Mouse (Mus musculus) A20 (cell line): ENCODE measurements at regions not wholly inside any gene's neighbourhood (a gene's known extent, or its start where the extent isn't known, plus 50 kb on each side); places are given as distances from the start of the nearest gene placed in this dataset.
"Not testable (repeated sequence)": the region's sequence is repeated elsewhere in the genome, so short reads cannot be mapped to it uniquely, and the experiment has no call there.

Source experiments
- DNase-seq: peaks from one replicate; pipeline ENCODE4 v3.0.0-alpha.2; 2011; ENCODE audit warnings: low read depth, low spot score

DNA sequence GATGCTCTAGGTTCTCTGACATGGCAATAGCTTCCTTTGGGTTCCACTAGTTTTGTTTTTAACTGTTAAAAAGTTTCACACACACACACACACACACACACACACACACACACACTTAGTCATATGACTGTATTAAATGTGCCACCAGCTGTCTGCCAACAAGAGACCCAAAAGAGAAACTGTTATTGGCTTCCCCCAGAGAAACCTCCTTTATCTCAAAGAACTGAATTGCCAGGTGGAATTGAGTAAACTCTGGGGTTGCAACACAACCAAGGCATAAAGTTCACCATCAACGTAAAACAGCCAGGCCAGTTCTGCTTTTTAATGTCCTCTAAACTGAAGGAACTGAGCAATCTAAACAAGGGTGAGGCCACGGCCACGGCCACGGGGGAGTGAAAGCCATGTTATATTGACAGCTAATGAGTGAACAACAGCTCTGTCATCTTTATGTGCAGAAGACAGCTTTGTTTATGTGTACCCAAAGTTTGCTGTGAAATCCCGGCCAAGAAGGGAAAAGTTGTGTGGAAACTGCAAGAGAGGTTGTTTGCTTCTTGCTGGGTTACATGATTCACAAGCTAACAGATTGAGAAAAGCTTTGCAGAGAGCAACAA, 69.3 kb downstream of the Btg1 start:
- DNase-seq: peak; percentile 22

- DNase-seq: no peak
These were observed 70.0 kb downstream of the Btg1 start for GRCm38 (mm10) chr10:96686659-96687440.

DNA sequence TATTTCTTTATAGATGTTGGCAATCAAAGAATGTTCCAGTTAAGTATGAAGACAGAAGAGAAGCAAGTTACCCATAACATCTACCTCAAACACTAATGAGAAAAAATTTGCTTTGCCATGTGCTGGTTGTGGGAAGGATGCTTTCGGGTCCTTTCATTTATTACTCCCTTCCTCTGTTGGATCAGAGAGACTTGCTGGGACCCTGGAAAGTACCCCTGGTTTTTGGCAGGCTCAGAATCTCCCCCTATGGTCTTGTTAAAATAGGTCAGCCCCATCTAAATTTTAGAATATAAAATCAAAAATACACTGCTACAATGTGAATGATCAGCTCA, 70.6 kb downstream of the Btg1 start:
- DNase-seq: no peak

- DNase-seq: no peak
These were observed 73.4 kb downstream of the Btg1 start for GRCm38 (mm10) chr10:96689976-96690867.

DNA sequence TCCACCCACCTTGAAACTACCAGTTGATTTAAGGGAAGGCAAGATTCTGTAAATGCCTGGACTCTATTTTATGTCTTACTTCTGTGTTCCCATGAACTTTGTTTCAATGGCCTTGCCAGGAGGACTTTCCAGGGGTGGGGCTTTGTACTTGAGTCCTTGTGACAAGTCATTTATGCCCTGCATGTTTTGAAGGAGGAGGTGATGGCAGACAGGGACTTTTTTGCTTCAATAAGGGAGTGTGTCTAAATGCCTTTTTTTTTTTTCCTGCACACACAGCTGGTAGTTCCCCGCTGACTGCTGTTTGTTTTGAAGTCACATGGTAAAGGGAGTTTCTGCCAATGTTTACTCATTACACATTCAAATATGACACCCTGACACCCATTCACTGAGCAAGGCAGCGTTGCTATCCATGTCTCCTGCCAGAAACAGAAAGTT, 74.1 kb downstream of the Btg1 start:
- DNase-seq: peak; percentile 25

DNA sequence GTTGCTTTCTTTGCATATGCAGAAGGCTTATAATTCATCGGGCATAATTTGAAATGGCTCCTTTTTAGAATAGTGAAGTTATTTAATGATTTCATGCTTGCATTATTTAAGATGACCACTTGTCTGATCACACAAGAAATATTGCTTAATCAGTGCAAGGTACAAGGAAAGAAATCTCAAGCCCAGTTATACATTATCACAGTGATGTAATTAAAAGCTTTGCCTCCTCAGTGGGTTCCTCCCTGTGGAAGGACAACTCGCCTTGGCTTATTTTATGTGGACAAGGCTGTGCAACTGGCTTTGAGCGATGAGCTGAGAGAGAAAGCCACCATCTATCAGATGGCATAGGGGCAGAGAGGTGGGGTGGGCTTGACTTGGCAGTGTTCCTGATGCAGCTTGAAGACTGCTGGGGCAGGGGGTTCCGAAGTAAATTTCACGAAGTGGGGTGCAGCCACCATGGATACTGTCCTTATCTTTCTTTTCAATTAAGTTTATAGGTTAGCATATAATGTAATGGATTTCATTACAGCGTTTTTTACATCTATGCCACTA, 74.6 kb downstream of the Btg1 start:
- no peak for DNase-seq

GRCm38 (mm10) chr10:96692821-96693220, 76.0 kb downstream of the Btg1 start:
- DNase-seq: no peak

- DNase-seq: peak; percentile 7
These were observed 77.0 kb downstream of the Btg1 start for GRCm38 (mm10) chr10:96693766-96694165.

DNA sequence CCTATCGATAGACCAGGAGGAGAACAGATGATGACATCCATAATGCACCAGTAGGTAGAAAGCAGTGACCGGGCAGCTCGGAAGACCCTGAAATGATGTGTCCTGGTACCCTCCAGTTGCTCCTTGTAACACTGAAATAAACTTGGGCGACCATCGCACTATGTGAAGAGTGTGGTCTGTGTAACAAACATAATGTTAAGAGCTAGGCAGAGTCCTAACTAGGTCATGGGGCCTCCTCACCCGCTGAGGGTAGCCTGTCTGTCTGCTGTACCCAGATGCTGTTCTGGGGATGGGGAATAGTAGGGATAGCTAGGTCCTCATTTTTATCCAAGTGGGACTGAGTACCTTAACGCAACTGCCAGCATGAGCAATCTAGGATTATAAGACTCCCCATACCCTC, 79.8 kb downstream of the Btg1 start:
- DNase-seq: no peak

- DNase-seq: no peak
These were observed 81.0 kb downstream of the Btg1 start for GRCm38 (mm10) chr10:96697781-96698180.

DNA sequence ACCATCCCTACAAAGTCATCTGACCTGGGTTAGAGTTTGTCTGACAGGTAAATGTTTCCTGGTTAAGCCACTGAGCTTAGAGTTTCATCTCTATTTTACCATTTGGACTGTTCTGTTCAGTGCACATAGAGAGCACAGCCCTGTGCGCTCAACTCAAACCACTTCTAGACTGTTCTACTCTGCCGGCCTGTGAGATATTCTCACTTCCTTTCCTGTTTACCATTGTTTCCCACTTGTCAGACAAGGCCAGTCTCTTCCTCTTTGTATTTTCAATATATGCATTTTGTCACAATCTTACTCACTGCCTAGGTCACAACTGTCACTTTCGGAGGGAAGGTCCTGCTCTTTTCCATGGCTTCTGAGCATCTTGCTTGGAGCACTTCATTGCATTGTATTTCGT, 89.8 kb downstream of the Btg1 start:
- peak; percentile 46 for DNase-seq

DNA sequence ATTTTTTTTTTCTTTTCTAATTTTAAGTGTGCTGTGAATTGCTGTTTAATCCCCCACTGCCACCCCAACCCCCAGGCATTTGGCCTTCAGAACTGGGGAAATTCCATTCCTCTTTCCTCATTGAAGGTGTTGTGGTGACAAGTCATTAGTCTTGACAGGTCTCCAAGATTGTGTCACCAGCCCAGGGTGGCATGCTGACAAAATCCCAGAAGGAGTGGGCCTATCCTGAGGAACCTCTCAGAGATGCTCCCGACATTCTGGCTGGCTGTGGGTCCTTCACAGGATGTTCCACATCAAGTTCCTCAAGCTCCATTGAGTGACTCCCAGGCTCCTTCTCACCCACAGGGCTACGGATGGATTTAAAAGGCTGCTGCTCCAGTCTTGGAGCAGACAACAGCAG, 91.7 kb downstream of the Btg1 start:
- DNase-seq: no peak

DNA sequence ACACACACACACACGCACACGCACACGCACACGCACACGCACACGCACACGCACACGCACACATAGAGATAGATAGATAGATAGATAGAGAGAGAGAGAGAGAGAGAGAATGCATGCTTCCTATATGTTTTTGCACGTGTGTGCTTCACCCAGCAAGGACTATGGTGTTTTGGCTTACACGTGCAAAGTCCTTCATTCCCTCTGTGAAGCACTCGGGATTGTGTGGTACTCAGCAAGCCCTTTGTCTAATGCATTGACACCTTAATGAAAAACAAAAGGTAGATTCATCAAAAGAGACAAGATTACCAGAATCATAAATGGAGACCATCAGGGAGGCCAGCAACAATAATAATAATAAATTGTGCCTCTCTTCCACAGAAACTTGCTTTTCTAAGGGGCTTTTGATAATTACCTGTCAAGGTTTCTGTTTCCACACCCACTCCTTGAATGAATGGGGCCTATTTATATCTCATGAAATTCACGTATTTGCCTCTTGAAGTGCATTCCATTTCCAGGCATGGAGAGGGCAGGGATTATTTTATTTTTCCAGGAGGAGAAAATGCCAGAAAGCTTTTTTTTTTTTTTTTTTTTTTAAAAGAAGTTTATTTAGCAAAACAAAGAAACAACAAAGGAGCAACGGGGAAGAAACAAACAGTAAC, 93.0 kb downstream of the Btg1 start:
- DNase-seq: no peak

- DNase-seq: no peak
These were observed 95.2 kb downstream of the Btg1 start for GRCm38 (mm10) chr10:96711993-96712392.

GRCm38 (mm10) chr10:96714702-96715101, 97.9 kb downstream of the Btg1 start:
- no peak for DNase-seq

- no peak for DNase-seq
These were observed 100.5 kb downstream of the Btg1 start for GRCm38 (mm10) chr10:96717281-96717680.

DNA sequence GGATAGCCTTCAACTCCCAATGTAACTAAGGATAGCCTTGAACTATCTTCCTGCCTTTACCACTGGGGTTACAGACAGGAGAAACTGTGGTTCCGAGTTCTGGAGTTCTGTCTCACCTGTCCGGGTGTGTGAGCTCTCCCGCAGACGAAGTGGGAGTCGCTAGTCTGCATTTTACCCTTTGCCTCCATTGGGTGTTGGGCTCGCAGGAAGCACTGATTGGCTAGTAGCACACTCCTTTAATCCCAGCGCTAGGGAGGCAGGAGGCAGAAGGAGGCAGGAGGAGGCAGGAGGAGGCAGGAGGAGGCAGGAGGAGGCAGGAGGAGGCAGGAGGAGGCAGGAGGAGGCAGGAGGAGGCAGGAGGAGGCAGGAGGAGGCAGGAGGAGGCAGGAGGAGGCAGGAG, 101.9 kb downstream of the Btg1 start:
- DNase-seq: not testable (repeated sequence)

GRCm38 (mm10) chr10:96720281-96720711, 103.5 kb downstream of the Btg1 start:
- DNase-seq: no peak

GRCm38 (mm10) chr10:96720956-96721688, 104.3 kb downstream of the Btg1 start:
- DNase-seq: no peak

GRCm38 (mm10) chr10:96722491-96722890, 105.7 kb downstream of the Btg1 start:
- DNase-seq: peak; percentile 4

- no peak for DNase-seq
These were observed 106.3 kb downstream of the Btg1 start for GRCm38 (mm10) chr10:96723071-96723470.
